Mouse (Mus musculus) adrenal gland, postnatal 14 days (tissue): Measurements from ENCODE around the gene Foxp4. TPM values are rescaled to one million over a fixed set of nuclear protein-coding genes. Genes with fewer than 3 reads are reported as not detected.
"Not testable (repeated sequence)": the region's sequence is repeated elsewhere in the genome, so short reads cannot be mapped to it uniquely, and the experiment has no call there.

Experiments
- DNase-seq: peaks from one replicate; pipeline ENCODE4 v3.0.0; 2021; ENCODE audit warnings: mixed read lengths
- total RNA-seq: library from RNA; stranded (reverse); gene quantifications from 2 replicates; pipeline ENCODE4 v1.2.3, GENCODE M21; 2021

Gene Foxp4
- total RNA-seq, 1 experiment from 2014 or later: 20.6 TPM

- DNase-seq: no peak
Measured at GRCm38 (mm10) chr17:47853336-47853735, 71.1 kb downstream of the Foxp4 start.

- DNase-seq: not testable (repeated sequence)
Measured at GRCm38 (mm10) chr17:47851798-47852360, 72.6 kb downstream of the Foxp4 start.

- no peak for DNase-seq
Measured at GRCm38 (mm10) chr17:47850639-47851314, 73.7 kb downstream of the Foxp4 start.

- DNase-seq: no peak
Measured at GRCm38 (mm10) chr17:47850035-47850434, 74.4 kb downstream of the Foxp4 start.

- no peak for DNase-seq
Measured at GRCm38 (mm10) chr17:47847985-47848384, 76.5 kb downstream of the Foxp4 start.

GRCm38 (mm10) chr17:47845609-47846008 lies 78.8 kb downstream of the Foxp4 start:
- peak; percentile 57 for DNase-seq

- DNase-seq: no peak
Measured at GRCm38 (mm10) chr17:47843465-47843864, 81.0 kb downstream of the Foxp4 start.

GRCm38 (mm10) chr17:47841931-47842623 lies 82.4 kb downstream of the Foxp4 start:
- peak; percentile 94 for DNase-seq

GRCm38 (mm10) chr17:47841521-47841920 lies 82.9 kb downstream of the Foxp4 start:
- DNase-seq: peak; percentile 61

- DNase-seq: peak; percentile 54
Measured at GRCm38 (mm10) chr17:47837808-47838207, 86.6 kb downstream of the Foxp4 start.

GRCm38 (mm10) chr17:47834482-47834767 lies 90.0 kb downstream of the Foxp4 start, which contains the start of gene Mdfi:
TSS of gene Mdfi (minus strand) at chr17:47834691.
- no peak for DNase-seq

- DNase-seq: peak; percentile 31
Measured at GRCm38 (mm10) chr17:47833628-47834481, 90.6 kb downstream of the Foxp4 start.

GRCm38 (mm10) chr17:47833029-47833627 lies 91.3 kb downstream of the Foxp4 start:
- DNase-seq: peak; percentile 69

GRCm38 (mm10) chr17:47832501-47833028 lies 91.9 kb downstream of the Foxp4 start:
- DNase-seq: no peak

- DNase-seq: no peak
Measured at GRCm38 (mm10) chr17:47831772-47832171, 92.7 kb downstream of the Foxp4 start.

- no peak for DNase-seq
Measured at GRCm38 (mm10) chr17:47831161-47831560, 93.3 kb downstream of the Foxp4 start.

- peak; percentile 30 for DNase-seq
Measured at GRCm38 (mm10) chr17:47821339-47821738, 103.1 kb downstream of the Foxp4 start.

GRCm38 (mm10) chr17:47818038-47818725 lies 106.3 kb downstream of the Foxp4 start:
- no peak for DNase-seq
